Mouse (Mus musculus): ENCODE measurements at regions not wholly inside any gene's neighbourhood (a gene's known extent, or its start where the extent isn't known, plus 50 kb on each side); places are given as distances from the start of the nearest gene placed in this dataset.

DNA sequence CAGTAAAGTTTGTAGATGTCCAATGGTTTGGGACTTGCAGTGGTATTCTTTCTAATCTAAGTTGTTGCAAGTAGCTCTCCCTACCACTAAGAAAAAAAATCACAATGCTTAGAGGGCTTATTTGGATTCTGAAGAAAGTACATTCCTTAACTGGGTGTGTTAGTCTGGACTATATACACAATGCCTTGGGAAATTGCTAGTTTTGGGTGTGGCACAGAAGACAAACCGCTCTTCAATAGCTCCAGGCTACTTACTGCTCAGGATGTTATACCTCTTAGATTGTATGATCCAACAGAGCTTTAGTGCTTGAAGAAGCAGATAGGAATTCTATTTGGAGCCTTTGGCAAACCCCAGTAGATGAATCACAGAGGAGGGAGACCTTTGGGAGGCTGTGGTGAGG lies 369.6 kb upstream of the Slco3a1 start:
- Histone ChIP-seq H3K27ac (ENCODE audit: control insufficient read depth, insufficient read depth, low read length) (no peak overlapping the region), H3K27me3 (ENCODE audit: control insufficient read depth, insufficient read depth, low read length) (no peaks in the 10 kb centered on the region), H3K4me1 (replicated peaks; ENCODE audit: control insufficient read depth, insufficient read depth, low read length) (no peaks in the 10 kb centered on the region), H3K36me3 (ENCODE audit: control insufficient read depth, insufficient read depth, low read length) (no peaks in the 10 kb centered on the region), H3K4me3 (ENCODE audit: control insufficient read depth, insufficient read depth, low read length) (no peak overlapping the region)
- WGBS = 97% methylated on average over 1 of the region's 1 CpGs
- TF ChIP-seq CTCF (IDR thresholded peaks at IDR 0.05; ENCODE audit: borderline replicate concordance, control insufficient read depth, extremely low read depth, insufficient read depth, low read length, poor library complexity) (no peak), POLR2A (IDR thresholded peaks at IDR 0.05; ENCODE audit: control insufficient read depth, extremely low read depth, insufficient read depth, low read length, poor library complexity) (no peak)
- no peak for DNase-seq

DNA sequence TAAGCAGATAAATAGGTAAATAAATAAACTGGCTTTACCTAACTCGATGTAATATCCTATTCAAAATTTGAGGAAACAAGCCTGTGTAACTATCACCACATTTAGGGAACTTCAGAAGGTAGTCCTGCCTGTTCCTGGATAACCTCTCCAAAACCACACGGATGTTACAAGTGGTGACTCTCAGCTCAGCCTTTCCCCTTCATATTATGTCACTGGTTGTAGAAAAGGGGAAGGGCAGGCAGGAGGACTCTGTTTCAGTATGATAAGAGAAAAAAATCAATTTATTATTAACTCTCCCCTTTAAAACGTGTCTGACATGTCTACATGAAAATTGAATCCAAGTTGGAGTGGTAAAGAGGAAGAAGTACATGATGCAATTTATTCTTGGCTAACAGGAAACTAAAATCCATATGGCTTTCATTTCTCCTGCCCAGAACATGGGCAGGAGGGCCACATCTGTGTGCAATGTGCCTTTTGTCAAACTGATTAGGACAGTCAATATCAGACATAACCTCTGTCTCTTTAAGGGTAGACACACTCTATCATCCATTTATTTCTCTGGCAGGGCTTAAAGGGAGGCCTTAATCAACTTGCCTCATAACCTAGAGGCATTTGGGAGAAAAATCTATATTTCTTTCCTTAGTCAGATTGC lies 353.9 kb upstream of the Slco3a1 start:
- 8% methylated on average over 3 of the region's 3 CpGs for WGBS
- TF ChIP-seq CTCF (IDR thresholded peaks at IDR 0.05; ENCODE audit: borderline replicate concordance, control insufficient read depth, extremely low read depth, insufficient read depth, low read length, poor library complexity) (no peak), POLR2A (IDR thresholded peaks at IDR 0.05; ENCODE audit: control insufficient read depth, extremely low read depth, insufficient read depth, low read length, poor library complexity) (no peak)
- Histone ChIP-seq H3K4me3 (ENCODE audit: control insufficient read depth, insufficient read depth, low read length) (no peak overlapping the region), H3K27ac (ENCODE audit: control insufficient read depth, insufficient read depth, low read length) (no peak overlapping the region), H3K27me3 (ENCODE audit: control insufficient read depth, insufficient read depth, low read length) (no peaks in the 10 kb centered on the region), H3K4me1 (replicated peaks; ENCODE audit: control insufficient read depth, insufficient read depth, low read length) (no peaks in the 10 kb centered on the region), H3K36me3 (ENCODE audit: control insufficient read depth, insufficient read depth, low read length) (no peaks in the 10 kb centered on the region)
- no peak for DNase-seq

DNA sequence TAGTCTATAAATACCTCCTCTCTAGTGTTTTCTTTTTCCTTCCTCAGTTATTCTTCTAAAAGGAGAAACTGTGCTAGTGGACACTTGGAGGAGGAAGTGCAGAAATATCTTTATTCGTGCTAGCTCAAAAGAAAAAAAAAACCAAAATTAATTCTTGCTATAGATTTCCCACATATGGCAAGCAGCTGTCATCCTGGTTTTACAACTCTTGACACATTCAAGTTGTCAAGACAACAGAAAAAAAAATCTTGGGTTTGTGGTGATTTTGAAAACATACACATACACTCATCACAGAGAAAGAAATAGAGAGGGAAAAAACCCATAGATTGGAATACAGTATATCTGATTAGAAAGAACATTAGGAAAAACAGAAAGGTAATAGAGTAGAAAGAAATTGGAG lies 352.8 kb upstream of the Slco3a1 start:
- no peak overlapping the region for H3K4me3 ChIP-seq (ENCODE audit: control insufficient read depth, insufficient read depth, low read length)
- DNase-seq = no peak
- no peaks in the 10 kb centered on the region for H3K27me3 ChIP-seq (ENCODE audit: control insufficient read depth, insufficient read depth, low read length)
- no peak overlapping the region for H3K27ac ChIP-seq (ENCODE audit: control insufficient read depth, insufficient read depth, low read length)
- 18% methylated on average over 1 of the region's 1 CpGs for WGBS
- no peak for TF ChIP-seq CTCF (IDR thresholded peaks at IDR 0.05; ENCODE audit: borderline replicate concordance, control insufficient read depth, extremely low read depth, insufficient read depth, low read length, poor library complexity)
- no peaks in the 10 kb centered on the region for H3K4me1 ChIP-seq (replicated peaks; ENCODE audit: control insufficient read depth, insufficient read depth, low read length)
- no peaks in the 10 kb centered on the region for H3K36me3 ChIP-seq (ENCODE audit: control insufficient read depth, insufficient read depth, low read length)

DNA sequence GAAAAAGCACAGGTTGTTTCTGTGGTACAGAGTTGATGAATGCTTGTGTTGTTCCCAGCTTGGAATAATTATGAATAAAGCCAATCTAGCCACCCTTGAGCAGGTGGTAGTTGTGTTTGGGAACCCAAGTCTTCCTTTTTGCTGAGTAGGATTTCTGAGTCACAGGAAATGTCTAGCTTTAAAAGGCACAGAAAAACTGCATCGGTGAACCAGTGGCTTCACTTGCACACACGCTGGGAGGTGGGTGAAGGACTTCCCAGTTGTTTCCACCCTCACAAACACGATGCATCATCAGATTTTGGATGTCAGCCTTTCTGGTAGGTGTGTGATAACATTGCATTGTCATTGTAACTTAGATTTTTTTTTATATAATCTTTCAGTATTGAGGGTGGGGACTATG lies 322.9 kb upstream of the Slco3a1 start:
- Histone ChIP-seq H3K27ac (ENCODE audit: control insufficient read depth, insufficient read depth, low read length) (no peak overlapping the region), H3K4me1 (replicated peaks; ENCODE audit: control insufficient read depth, insufficient read depth, low read length) (no peaks in the 10 kb centered on the region), H3K36me3 (ENCODE audit: control insufficient read depth, insufficient read depth, low read length) (no peaks in the 10 kb centered on the region), H3K27me3 (ENCODE audit: control insufficient read depth, insufficient read depth, low read length) (no peaks in the 10 kb centered on the region), H3K4me3 (ENCODE audit: control insufficient read depth, insufficient read depth, low read length) (no peak overlapping the region)
- TF ChIP-seq CTCF (IDR thresholded peaks at IDR 0.05; ENCODE audit: borderline replicate concordance, control insufficient read depth, extremely low read depth, insufficient read depth, low read length, poor library complexity) (no peak), POLR2A (IDR thresholded peaks at IDR 0.05; ENCODE audit: control insufficient read depth, extremely low read depth, insufficient read depth, low read length, poor library complexity) (no peak)
- WGBS = 36% methylated on average over 3 of the region's 3 CpGs
- DNase-seq = no peak

DNA sequence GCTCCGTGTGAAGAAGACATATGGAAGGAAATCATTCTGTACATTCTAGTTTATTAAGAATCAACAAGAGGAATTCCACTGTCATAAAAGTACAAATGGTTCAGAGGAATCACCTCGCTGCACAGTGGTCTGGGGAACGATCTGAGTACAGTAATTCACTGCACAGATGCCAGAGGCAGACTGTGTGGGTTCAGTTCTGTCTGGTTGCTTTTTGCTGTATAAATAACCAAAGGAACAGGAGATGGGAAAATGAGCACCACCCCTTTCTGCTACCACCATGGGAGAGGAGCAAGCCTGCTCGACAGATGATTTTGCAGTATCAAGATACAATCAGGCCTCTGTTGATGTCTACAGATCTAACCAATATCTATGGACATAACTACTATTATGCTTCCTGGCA lies 322.1 kb upstream of the Slco3a1 start:
- 90% methylated on average over 4 of the region's 4 CpGs for WGBS
- no peak overlapping the region for H3K4me3 ChIP-seq (ENCODE audit: control insufficient read depth, insufficient read depth, low read length)
- DNase-seq = no peak
- no peaks in the 10 kb centered on the region for H3K36me3 ChIP-seq (ENCODE audit: control insufficient read depth, insufficient read depth, low read length)
- no peaks in the 10 kb centered on the region for H3K27me3 ChIP-seq (ENCODE audit: control insufficient read depth, insufficient read depth, low read length)
- H3K27ac ChIP-seq (ENCODE audit: control insufficient read depth, insufficient read depth, low read length) = no peak overlapping the region
- no peaks in the 10 kb centered on the region for H3K4me1 ChIP-seq (replicated peaks; ENCODE audit: control insufficient read depth, insufficient read depth, low read length)
- no peak for TF ChIP-seq CTCF (IDR thresholded peaks at IDR 0.05; ENCODE audit: borderline replicate concordance, control insufficient read depth, extremely low read depth, insufficient read depth, low read length, poor library complexity)
- TF ChIP-seq POLR2A (IDR thresholded peaks at IDR 0.05; ENCODE audit: control insufficient read depth, extremely low read depth, insufficient read depth, low read length, poor library complexity) = no peak

DNA sequence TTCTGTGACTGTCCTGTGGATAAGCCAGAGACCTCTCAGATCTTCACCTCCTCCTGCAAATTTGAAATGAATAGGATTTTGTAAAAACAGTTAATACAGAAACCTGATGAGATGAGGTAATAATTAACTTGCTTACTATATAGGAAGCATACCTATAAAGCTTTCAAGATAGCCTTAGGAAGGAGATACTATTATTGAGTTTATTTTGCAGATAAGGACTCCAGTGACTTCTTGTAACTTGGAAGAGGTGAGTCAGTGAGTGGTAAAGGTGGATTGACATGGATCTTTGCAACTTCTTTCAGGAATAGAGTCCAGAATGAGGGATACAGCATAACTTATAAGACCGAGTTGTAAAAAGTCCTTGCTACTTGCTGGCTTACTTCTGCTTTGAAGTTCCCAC lies 315.7 kb upstream of the Slco3a1 start:
- WGBS = 92% methylated on average over 1 of the region's 1 CpGs
- Histone ChIP-seq H3K27ac (ENCODE audit: control insufficient read depth, insufficient read depth, low read length) (no peak overlapping the region), H3K27me3 (ENCODE audit: control insufficient read depth, insufficient read depth, low read length) (no peaks in the 10 kb centered on the region), H3K4me1 (replicated peaks; ENCODE audit: control insufficient read depth, insufficient read depth, low read length) (no peaks in the 10 kb centered on the region), H3K4me3 (ENCODE audit: control insufficient read depth, insufficient read depth, low read length) (no peak overlapping the region), H3K36me3 (ENCODE audit: control insufficient read depth, insufficient read depth, low read length) (no peaks in the 10 kb centered on the region)
- DNase-seq = no peak
- TF ChIP-seq POLR2A (IDR thresholded peaks at IDR 0.05; ENCODE audit: control insufficient read depth, extremely low read depth, insufficient read depth, low read length, poor library complexity) (no peak), CTCF (IDR thresholded peaks at IDR 0.05; ENCODE audit: borderline replicate concordance, control insufficient read depth, extremely low read depth, insufficient read depth, low read length, poor library complexity) (no peak)

DNA sequence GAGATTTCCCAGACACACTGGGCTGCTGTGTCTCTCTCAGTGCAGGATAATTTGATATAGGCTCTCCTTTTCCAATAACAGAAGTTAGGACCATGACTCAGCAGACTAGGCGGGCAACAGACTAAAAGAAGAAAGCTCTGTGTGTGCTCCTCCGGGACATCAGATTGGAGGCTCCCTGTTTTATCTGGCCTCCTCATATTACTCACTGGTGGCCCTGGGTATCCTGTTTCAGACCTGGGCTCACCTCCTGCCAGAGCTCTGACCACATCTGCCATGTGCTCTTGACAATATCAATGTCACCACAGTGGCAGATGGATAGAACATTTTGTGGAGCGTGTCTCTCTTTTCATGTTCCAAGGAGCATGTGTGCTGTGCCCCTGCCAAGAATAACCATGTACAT lies 308.1 kb upstream of the Slco3a1 start:
- WGBS = 91% methylated on average over 3 of the region's 3 CpGs
- H3K4me1 ChIP-seq (replicated peaks; ENCODE audit: control insufficient read depth, insufficient read depth, low read length) = no peaks in the 10 kb centered on the region
- H3K27ac ChIP-seq (ENCODE audit: control insufficient read depth, insufficient read depth, low read length) = no peak overlapping the region
- no peaks in the 10 kb centered on the region for H3K27me3 ChIP-seq (ENCODE audit: control insufficient read depth, insufficient read depth, low read length)
- H3K4me3 ChIP-seq (ENCODE audit: control insufficient read depth, insufficient read depth, low read length) = no peak overlapping the region
- H3K36me3 ChIP-seq (ENCODE audit: control insufficient read depth, insufficient read depth, low read length) = no peaks in the 10 kb centered on the region
- TF ChIP-seq CTCF (IDR thresholded peaks at IDR 0.05; ENCODE audit: borderline replicate concordance, control insufficient read depth, extremely low read depth, insufficient read depth, low read length, poor library complexity) = no peak
- no peak for TF ChIP-seq POLR2A (IDR thresholded peaks at IDR 0.05; ENCODE audit: control insufficient read depth, extremely low read depth, insufficient read depth, low read length, poor library complexity)
- no peak for DNase-seq

Measured in thymus, adult 2 months (tissue).